Mouse (Mus musculus) embryo, embryonic 10 days (tissue): ENCODE data around the gene Zfp941.

ENCODE experiments used
- DNase-seq: peaks from one replicate; pipeline ENCODE4 v3.0.0-alpha.2; 2015; ENCODE audit warnings: low spot score

Gene Zfp941

DNA sequence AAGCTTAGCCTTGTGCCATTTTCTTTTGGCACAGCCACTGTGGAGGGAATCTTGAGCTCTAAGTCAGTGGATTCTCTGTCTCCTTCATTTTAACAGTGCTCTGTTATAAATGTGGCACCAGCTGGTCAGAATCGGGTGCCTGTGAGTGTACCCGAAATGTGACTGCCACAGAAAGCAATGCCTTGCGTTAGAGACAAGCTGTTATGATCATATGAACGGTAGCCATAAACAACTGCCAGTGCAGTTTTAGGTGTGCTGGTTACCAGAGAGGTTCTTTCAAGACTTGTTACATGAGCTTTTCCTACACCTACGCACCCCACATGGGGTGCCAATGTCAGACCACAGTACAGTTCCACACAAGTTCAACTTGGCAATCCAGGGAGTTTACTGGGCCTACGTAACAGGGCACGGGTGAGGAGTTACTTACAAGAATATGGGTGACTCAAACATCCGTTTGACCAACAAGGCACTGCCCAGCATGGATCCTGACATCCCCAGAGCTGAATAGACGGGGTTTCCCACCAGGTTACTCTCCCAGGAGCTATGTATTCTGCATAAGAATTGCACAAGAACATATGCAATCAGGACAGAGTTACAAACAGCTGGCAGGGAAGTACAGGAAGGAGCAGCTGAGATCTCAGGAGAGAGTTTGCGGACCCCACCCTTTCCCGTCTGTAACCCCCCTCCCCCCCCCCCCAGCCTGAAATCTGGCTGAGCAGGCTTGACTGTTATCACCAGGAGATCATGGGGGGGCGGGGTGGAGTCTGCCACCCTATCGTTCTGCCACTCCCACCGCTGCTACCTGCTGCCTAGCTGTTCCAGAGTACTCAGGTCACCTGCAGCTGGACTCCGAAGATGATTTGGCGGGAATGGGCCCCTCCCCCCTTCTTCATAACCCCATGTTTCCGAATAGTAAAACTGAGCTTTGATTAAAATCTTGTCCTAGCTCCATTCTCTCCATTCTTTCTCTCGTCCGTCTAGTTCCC is 19.1 kb upstream of the Zfp941 start:
- DNase-seq, result no peak

DNA sequence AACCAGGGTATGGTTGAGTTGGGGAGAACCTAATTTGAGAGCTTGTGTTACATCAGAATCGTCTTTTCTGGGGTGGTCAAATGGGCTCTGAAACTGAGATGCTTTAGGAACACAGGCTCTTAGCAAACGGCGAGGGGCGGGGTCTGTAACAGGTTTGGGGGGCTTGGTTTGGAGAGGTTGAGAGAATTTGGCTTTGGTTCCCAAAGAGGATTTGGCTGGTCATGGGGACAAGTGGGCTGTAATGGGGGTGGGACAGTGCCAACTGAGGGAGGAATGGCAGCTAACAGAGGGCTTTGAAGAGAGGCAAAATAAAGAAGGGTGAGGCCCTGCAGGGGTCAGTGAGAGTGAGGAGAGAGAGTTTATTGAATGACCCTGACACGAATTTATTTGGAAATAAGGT is 17.6 kb upstream of the Zfp941 start:
- DNase-seq, result no peak

GRCm38 (mm10) chr7:140836243-140837115 is 14.5 kb upstream of the Zfp941 start:
- DNase-seq, result no peak

- DNase-seq, result no peak
These were observed 13.7 kb upstream of the Zfp941 start for GRCm38 (mm10) chr7:140835758-140836087.

DNA sequence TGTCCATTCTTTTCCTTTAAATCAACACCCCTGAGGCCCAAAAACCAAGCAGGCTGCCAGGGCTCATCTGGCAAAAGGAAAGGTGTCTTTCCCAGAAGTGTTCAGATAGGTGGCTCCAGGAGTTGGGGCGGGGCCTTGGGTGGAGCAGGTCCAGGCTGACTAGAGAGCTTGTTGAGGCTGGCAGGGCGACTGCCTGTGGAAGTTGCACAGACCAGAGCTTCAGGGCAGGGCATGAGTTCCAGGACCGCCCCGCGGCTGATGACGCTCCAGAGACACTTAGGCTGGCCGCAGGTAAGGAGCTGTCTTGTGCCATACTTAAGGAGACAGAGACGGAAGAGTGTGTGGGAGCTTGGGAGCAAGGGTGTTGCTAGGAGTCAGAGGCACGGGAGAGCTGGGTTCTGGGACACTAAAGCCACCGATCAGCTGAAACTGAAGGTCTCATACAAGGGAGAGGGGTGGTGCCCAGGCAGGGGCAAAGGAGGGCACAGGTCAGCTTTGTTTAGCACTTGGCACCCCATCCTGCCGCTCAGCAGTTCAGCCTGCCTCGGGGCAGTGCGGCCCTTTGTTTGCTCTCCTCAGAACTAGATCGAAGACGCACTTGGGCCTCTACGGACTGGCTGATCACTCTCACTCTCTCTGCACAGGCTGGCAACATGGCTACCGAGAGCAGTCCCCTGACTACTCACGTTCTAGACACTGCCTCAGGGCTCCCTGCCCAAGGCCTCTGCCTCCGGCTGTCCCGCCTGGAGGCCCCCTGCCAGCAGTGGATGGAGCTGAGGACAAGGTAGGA is 13.2 kb upstream of the Zfp941 start, which contains the start of gene Urah:
Gene Urah (plus strand): TSS at position 51 of the 790 bp plus-strand sequence.
- DNase-seq, result no peak

- no peak for DNase-seq
These were observed 11.4 kb upstream of the Zfp941 start for GRCm38 (mm10) chr7:140833341-140833740.

DNA sequence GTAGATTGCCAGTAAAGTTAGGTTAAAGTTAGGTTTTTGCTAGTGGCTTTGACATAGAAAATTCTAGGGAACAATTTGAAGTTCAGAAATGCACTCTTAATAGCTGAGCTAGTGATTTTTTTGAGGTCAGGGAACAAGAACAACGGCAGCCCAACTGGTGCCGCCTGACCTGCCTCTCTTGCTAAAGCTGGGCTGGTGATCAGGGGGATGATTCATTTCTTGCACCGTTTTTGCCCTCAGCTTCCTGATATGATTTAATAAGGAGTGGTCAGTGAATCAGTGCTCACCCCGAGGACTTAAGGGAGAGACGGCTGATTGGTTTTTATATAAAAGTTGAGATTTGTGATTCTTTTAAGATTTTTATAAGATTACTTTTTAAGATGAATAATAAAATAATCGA is 9.5 kb upstream of the Zfp941 start:
- no peak for DNase-seq

DNA sequence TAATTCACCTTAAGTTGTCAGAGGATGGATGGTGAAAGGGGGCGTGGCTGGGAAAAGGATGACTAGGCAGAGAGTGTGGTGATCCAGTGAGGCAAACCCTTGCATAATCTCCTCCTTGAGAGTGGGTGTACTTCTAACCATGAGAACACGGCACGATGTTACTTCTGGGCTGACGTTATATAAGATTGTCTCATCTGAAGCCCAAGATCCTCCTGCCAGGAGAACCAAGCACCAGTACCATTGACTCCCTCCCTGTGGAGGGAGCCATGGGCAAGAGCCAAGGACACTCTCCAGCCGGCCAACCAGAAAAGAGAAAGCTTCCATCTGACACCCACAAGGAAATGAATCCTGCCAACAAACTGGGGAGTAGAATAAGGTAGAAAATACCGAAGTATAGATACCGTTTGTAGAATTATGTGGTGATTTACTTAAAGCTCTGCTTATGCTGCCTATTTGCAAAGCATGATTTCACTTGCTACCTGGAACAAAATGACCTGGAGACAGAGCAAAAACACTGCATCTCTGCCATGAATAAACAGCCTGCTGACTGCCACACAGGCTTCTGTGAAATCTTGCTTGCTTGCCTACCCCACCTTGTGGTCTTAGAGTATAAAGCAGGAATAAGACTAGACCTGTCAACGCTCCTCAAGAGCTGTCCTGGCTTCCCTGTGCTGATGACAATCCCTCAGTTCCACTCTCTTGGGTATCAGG is 6.3 kb upstream of the Zfp941 start:
- DNase-seq, result peak; percentile 53

DNA sequence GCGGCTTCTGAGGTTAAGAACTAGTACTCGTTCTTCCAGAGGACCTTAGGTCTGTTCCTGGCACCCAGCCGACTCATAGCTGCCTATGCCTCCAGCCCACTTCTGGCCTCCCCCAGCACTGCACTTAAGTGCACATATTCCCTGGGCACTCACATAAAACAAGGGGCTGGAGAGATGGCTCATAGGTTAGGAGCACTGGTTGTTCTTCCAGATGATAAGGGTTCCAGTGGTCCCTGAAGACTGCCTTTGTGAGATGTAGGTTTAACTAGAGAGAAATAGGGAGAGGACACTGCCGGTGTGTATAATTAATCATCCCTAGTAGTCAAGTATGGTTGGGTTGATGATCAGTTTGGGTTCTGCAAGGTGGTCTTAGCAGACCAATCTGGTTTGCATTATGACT is 753 bp upstream of the Zfp941 start:
- no peak for DNase-seq

DNA sequence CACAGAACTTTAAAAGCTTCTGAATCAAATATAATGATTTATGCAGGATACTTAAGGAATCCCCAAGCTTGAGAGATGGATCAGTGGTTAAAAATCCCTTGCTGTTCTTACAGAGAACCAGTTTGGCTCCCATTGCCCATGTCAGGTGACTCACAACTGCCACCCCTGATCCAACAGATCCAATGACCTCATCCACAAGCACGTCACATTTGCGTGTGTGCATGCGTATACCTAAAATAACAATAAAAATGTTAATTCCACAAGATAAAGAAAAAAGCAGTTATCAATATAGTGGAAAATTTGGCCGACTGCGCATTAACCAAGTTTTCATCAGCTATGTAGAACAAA is 699 bp downstream of the Zfp941 start:
- no peak for DNase-seq

GRCm38 (mm10) chr7:140820173-140820572 is 1.8 kb downstream of the Zfp941 start:
- DNase-seq, result no peak

GRCm38 (mm10) chr7:140812850-140813249 is 9.1 kb downstream of the Zfp941 start:
- DNase-seq, result no peak

GRCm38 (mm10) chr7:140811714-140812113 is 10.3 kb downstream of the Zfp941 start:
- no peak for DNase-seq

DNA sequence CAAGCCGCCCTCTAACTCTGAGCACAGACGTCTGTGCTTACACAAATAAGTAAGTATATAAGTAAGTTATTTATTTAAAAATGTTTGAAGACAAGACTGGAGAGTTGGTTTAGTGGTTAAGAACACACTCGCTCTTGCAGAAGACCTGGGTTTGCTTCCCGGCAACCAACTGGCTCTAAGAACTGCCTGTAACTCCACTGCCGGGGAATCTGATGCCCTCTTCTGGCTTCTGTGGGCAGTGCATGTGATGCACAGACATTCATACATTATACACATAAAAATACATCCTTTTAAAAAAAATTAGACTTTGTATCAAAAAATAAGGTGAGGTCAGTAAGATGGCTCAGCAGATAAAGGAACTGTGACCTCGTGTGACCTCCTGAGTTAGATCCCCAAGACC is 11.5 kb downstream of the Zfp941 start:
- DNase-seq, result no peak

DNA sequence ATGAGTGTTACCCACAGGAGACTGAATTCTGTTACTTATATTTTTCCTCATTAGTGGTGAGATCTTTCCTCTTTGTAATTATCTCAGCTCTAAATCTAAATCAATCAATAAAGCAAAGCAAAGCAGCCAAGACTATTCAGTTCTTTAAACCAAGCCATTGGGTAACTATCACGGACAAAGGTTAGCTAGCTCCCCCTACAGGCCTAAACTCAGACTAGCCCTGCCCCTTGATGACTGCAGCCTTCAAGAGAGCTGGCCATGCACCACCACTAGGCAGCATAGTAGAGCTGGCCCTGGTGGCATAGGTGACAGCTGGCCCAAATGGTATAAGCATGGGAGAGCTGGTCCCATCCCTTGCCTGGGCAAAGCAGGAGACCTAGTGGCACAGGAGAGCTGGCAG is 16.3 kb downstream of the Zfp941 start:
- peak; percentile 64 for DNase-seq

DNA sequence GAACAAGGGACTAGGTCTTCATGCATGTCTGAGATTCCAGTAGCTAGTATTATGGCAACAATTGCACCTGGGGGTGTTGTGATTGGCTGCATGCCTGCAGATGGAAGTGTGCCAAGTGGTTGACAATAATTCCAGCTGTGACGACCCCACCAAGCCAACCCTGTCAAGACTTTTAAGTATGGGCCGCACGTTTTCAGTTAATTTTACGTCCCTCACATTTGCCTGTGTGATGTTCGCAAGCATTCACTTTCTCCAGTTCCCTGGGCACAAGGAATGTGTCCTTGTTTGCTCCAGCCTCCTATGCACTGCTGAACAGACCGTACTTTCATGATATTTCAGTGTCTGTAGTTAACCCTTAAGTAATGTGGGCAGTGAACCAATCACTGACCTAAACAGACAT is 19.3 kb downstream of the Zfp941 start:
- DNase-seq, result no peak

DNA sequence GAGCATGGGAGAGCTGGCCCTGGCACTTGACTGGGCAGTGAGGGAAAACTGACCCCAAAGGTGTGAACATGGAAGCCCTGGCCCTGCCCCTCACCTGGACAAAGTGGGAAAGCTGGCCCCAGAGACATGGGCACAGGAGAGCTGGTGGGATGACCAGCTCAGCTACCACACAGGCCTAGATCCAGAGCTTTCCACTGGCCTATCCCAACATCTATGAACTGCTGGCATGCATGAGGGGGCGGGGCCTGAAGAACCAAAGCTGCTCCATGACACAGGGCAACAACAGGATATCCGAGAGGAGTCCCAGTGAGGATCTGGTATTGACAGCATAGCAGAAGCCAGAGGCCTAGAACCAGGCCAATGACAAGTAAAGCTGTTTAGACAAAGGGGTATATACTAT is 23.8 kb downstream of the Zfp941 start:
- no peak for DNase-seq

DNA sequence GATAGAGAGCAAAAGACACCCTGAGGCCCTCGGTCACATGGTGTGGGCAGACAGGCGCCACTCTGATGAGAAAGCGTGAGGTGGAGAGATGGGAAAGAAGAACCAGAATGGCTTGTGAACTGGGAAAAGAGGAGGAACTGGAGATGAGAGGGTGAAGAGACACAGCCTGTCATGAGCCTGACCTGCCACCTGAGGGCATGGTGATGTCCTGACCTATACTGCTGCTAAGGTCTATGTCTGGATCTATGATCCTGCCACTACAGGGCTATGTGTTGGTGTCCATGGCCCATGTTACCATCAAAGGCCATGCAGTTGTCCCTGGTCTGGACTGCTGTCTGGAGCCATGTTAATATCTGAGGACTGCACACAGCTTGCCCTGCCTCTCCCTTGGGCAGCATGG is 24.4 kb downstream of the Zfp941 start:
- DNase-seq, result no peak

DNA sequence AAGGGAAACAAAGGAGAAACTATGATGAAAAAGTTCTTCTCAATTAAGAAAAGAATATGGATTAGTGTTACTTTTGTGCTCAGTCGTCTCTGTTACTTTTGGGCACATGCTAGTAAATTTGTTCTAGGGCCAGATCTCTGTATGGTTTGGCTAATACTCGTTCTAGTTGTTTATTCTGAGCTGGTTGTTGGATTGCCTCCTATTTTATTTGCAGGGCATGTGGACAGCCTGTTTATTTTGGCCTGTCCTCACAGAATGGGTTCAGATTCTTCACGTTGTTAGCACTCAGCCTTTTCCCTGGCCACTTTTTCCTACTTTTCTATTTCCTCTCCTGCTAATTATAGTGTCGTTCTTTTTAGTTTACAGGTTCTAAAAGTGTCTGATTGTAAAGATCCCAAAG is 28.4 kb downstream of the Zfp941 start:
- no peak for DNase-seq

GRCm38 (mm10) chr7:140788053-140788435 is 33.9 kb downstream of the Zfp941 start:
- no peak for DNase-seq

- no peak for DNase-seq
These were observed 34.4 kb downstream of the Zfp941 start, which contains the start of gene Syce1 for GRCm38 (mm10) chr7:140787406-140788052. Syce1 (minus strand) TSS chr7:140787852.
